8 mouse cellular contexts compared by ENCODE assay signal in genomic region chr11:82613503-82613902, GRCm38 (mm10).
DNase-seq lines count a peak whose midpoint lies in the region; ATAC-seq and TF ChIP-seq lines count a peak whose summit lies in the region.

No protein-coding gene starts in this region.

- peak; percentile 89 for DNase-seq in heart, adult 11 months
- DNase-seq in c-Kit-positive CD71-positive TER-119-positive erythroid progenitor cells, embryonic 14.5 days (ENCODE audit: low spot score), result peak; percentile 30
- peak; percentile 46 for DNase-seq in gastrocnemius, postnatal 14 days
- DNase-seq in left cerebral cortex, postnatal 10 days (ENCODE audit: extremely low spot score in 1 of 2, low spot score in 2 of 2), result peak; percentile 53 to 75
- peak; percentile 49 for DNase-seq in ovary, postnatal 36 days (ENCODE audit: low spot score)
- peak; percentile 47 to 80 for DNase-seq in thymus, postnatal 10 days (ENCODE audit: low spot score in 2 of 2)

- H3K4me3 ChIP-seq in heart, embryonic 11.5 days (ENCODE audit: low read depth, low read length), result no peak overlapping the region
- no peak overlapping the region for H3K4me3 ChIP-seq in E14TG2a.4 (replicated peaks; ENCODE audit: low read length)

- H3K9me3 ChIP-seq in heart, embryonic 11.5 days (replicated peaks; ENCODE audit: control insufficient read depth, low read length), result no peaks in the 10 kb centered on the region
- H3K9me3 ChIP-seq in E14TG2a.4 (ENCODE audit: low read length), result no peaks in the 10 kb centered on the region

- no peak overlapping the region for H3K9ac ChIP-seq in heart, embryonic 11.5 days (ENCODE audit: low read depth, low read length)

- no peaks in the 10 kb centered on the region for H3K4me1 ChIP-seq in heart, embryonic 11.5 days (ENCODE audit: control insufficient read depth, insufficient read depth, low read length)
- peaks cover 8% of the 10 kb centered on the region for H3K4me1 ChIP-seq in E14TG2a.4 (replicated peaks; ENCODE audit: low read depth, low read length)

- H3K27me3 ChIP-seq in heart, embryonic 11.5 days (ENCODE audit: control insufficient read depth, insufficient read depth, low read length), result peaks cover 4% of the 10 kb centered on the region
- H3K27me3 ChIP-seq in E14TG2a.4 (ENCODE audit: insufficient read depth, low read length), result peaks cover 39% of the 10 kb centered on the region

- no peak overlapping the region for H3K4me2 ChIP-seq in heart, embryonic 11.5 days

- 22% methylated on average over 6 of the region's 6 CpGs for WGBS in heart, embryonic 11.5 days (ENCODE audit: insufficient replicate concordance)

- no peaks in the 10 kb centered on the region for H3K36me3 ChIP-seq in heart, embryonic 11.5 days (ENCODE audit: control insufficient read depth, insufficient read depth, low read length)
- no peaks in the 10 kb centered on the region for H3K36me3 ChIP-seq in E14TG2a.4 (ENCODE audit: insufficient read depth, low read length)

- peak; percentile 76 for TF ChIP-seq CTCF in E14TG2a.4 (conservative IDR thresholded peaks at IDR 0.05; ENCODE audit: low read length)

- no peak overlapping the region for H3K27ac ChIP-seq in heart, embryonic 11.5 days (ENCODE audit: low read depth, low read length)

- ATAC-seq in heart, embryonic 11.5 days (replicated peaks; ENCODE audit: insufficient number of reproducible peaks, low FRiP score, low TSS enrichment), result no peak

- intact Hi-C loops in gastrocnemius, postnatal 14 days (cut with DNase I; ENCODE audit: low total_unique reads), result loop anchor here (5.0 to 10.0 kb wide), 2 partner anchors 279 to 379 kb away; partner anchors contain the start of genes Fndc8 and Rad51d
- intact Hi-C loops in left cerebral cortex, postnatal 10 days (cut with DNase I), result loop anchor here (5.0 to 10.0 kb wide), 2 partner anchors 151 to 279 kb away; partner anchors contain the start of genes Cct6b, Fndc8, Rad51d and Zfp830

Comparison
In these comparisons a context has a peak if more than half of its experiments do, and no peak if none do; other contexts are left out.
1. DNase-seq: peak in every context shown above with its lines; median percentile 89 in heart, adult 11 months; 64 in left cerebral cortex, postnatal 10 days; 64 in thymus, postnatal 10 days; 49 in ovary, postnatal 36 days; 46 in gastrocnemius, postnatal 14 days; 30 in c-Kit-positive CD71-positive TER-119-positive erythroid progenitor cells, embryonic 14.5 days.